ENCODE assay signal across 8 mouse cellular contexts in the genomic region with DNA sequence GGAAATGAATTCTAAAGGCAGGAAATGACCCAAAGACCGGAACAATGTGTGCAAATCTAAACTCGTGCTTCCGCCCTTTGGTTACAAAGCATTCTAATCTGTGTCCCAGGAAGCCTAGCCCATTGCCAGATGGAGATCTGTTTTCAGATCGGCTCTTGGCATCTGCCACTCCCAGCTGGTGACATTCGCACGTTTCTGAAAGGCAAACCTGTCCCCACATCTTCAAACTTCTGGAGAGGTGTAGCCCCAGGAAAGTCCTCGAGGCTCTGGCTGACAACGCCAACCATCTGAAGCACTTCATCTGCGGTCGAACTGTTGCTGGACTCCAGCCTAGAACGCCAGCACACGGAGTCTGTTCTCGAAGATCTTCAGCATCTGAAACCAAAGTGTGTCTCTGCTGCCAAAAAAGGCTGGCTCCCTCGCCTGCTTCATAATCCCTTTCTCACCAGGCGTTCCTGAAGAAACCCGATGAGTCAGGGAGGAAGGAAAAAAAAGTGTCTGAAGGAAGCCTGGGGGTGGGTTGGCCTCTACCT.
DNase-seq lines count a peak whose midpoint lies in the region; ATAC-seq and TF ChIP-seq lines count a peak whose summit lies in the region.

No protein-coding gene starts in this region.

- no peak for TF ChIP-seq POLR2A in testis, adult 2 months (IDR thresholded peaks at IDR 0.05; ENCODE audit: control insufficient read depth, low read depth, low read length)

- ATAC-seq in hematopoietic stem cell, adult 5-6 weeks (replicated peaks in 1 of 2; ENCODE audit: insufficient read depth in 1 of 2, low FRiP score in 2 of 2, low TSS enrichment in 1 of 2, low read depth in 1 of 2, poor library complexity in 2 of 2, severe bottlenecking in 2 of 2), result peak; percentile 57 to 73

- no peaks in the 10 kb centered on the region for H3K27me3 ChIP-seq in testis, adult 2 months (ENCODE audit: control insufficient read depth, insufficient read depth, low read length)

- intact Hi-C loops in left cerebral cortex, adult 2 months (cut with DNase I), result loop anchor here (1.0 to 5.0 kb wide), 7 partner anchors 26 to 141 kb away; a partner anchor contains a TSS

- H3K79me2 ChIP-seq in macrophage (ENCODE audit: inconsistent target), result no peaks in the 10 kb centered on the region

- no peak for TF ChIP-seq CTCF in left cerebral cortex, adult 2 months (IDR thresholded peaks at IDR 0.05)
- no peak for TF ChIP-seq CTCF in testis, adult 2 months (IDR thresholded peaks at IDR 0.05; ENCODE audit: control insufficient read depth, insufficient read depth, insufficient replicate concordance, low read depth, low read length)

- no peaks in the 10 kb centered on the region for H3K36me3 ChIP-seq in macrophage (ENCODE audit: inconsistent target)
- no peaks in the 10 kb centered on the region for H3K36me3 ChIP-seq in testis, adult 2 months (ENCODE audit: control insufficient read depth, insufficient read depth, low read length)

- H3K27ac ChIP-seq in left cerebral cortex, adult 2 months, result peak overlapping the region; percentile 90
- 0 out of 2 replicates have a peak overlapping the region, but pooled peaks have one; percentile 15 for H3K27ac ChIP-seq in macrophage
- peak overlapping the region; percentile 86 for H3K27ac ChIP-seq in testis, adult 2 months (ENCODE audit: control insufficient read depth, insufficient read depth, low read depth, low read length)

- 19% methylated on average over 15 of the region's 16 CpGs for WGBS in macrophage (ENCODE audit: missing documents)

- peak; percentile 24 for DNase-seq in embryo, embryonic 11 days
- DNase-seq in embryo, embryonic 10.5 days (ENCODE audit: low spot score), result no peak
- DNase-seq in cerebellum, adult 11 months, result peak; percentile 80
- peak; percentile 67 to 79 for DNase-seq in frontal cortex, postnatal 14 days (ENCODE audit: low spot score in 2 of 2)
- peak; percentile 69 to 78 for DNase-seq in left cerebral cortex, adult 2 months (ENCODE audit: extremely low spot score in 1 of 2, low spot score in 2 of 2)

- H3K4me1 ChIP-seq in testis, adult 2 months (ENCODE audit: control insufficient read depth, insufficient read depth, low read length), result peaks cover 14% of the 10 kb centered on the region

- peak overlapping the region; percentile 2; the same call in 1 of the 2 replicates for H3K4me3 ChIP-seq in left cerebral cortex, adult 2 months
- no peak overlapping the region for H3K4me3 ChIP-seq in macrophage (ENCODE audit: inconsistent target)
- H3K4me3 ChIP-seq in testis, adult 2 months (ENCODE audit: control insufficient read depth, low read depth, low read length), result peak overlapping the region; percentile 50

Comparison
In these comparisons a context has a peak if more than half of its experiments do, and no peak if none do; other contexts are left out.
1. H3K27ac ChIP-seq: peak in every context shown above with its lines; median percentile 90 in left cerebral cortex, adult 2 months; 86 in testis, adult 2 months; 15 in macrophage.